In genomic region chr10:61694870-61695670, GRCm38 (mm10) we compare ENCODE assay signal across 8 mouse cellular contexts. TPM values are rescaled to one million over a fixed set of nuclear protein-coding genes. Genes with fewer than 3 reads are reported as not detected.
DNase-seq lines count a peak whose midpoint lies in the region; ATAC-seq and TF ChIP-seq lines count a peak whose summit lies in the region.

Gene Tysnd1 (plus strand): TSS chr10:61695514.

- peak; percentile 82 to 87 for DNase-seq in CD8-positive naive resting alpha-beta T cell, adult 2 months (ENCODE audit: low read depth in 2 of 2, low spot score in 2 of 2)
- peak; percentile 95 for DNase-seq in c-Kit-positive CD71-negative TER-119-negative erythroid progenitor cells, embryonic 14.5 days (ENCODE audit: low read depth)
- peak; percentile 96 for DNase-seq in forebrain, embryonic 10.5 days (ENCODE audit: extremely low spot score, low spot score)
- peak; percentile 99 for DNase-seq in kidney, postnatal 25 days
- peak; percentile 92 to 95 (median 95) for DNase-seq in liver, embryonic 14.5 days (ENCODE audit: low read depth in 3 of 3, low spot score in 3 of 3)
- DNase-seq in neural tube, embryonic 11.5 days (ENCODE audit: low spot score): peak; percentile 94
- peak; percentile 95 for DNase-seq in stomach, postnatal 0 days (ENCODE audit: low spot score)

- H3K9ac ChIP-seq in heart, embryonic 15.5 days: peak within 1 kb of the TSS; percentile 83
- peak within 1 kb of the TSS; percentile 64 for H3K9ac ChIP-seq in liver, embryonic 14.5 days (replicated peaks)
- peak within 1 kb of the TSS; percentile 63 for H3K9ac ChIP-seq in neural tube, embryonic 11.5 days (ENCODE audit: low read length)
- H3K9ac ChIP-seq in stomach, postnatal 0 days (ENCODE audit: low read length): peak within 1 kb of the TSS; percentile 88

- TF ChIP-seq CTCF in liver, embryonic 14.5 days (IDR thresholded peaks at IDR 0.05; ENCODE audit: low read depth): peak; percentile 48
- peak; percentile 64 for TF ChIP-seq CTCF in stomach, postnatal 0 days (IDR thresholded peaks at IDR 0.05; ENCODE audit: low read depth)

- H3K4me3 ChIP-seq in forebrain, embryonic 10.5 days: peak within 1 kb of the TSS; percentile 99
- peak within 1 kb of the TSS; percentile 84 for H3K4me3 ChIP-seq in heart, embryonic 15.5 days
- H3K4me3 ChIP-seq in liver, embryonic 14.5 days (ENCODE audit: insufficient read depth in 1 of 2, low read depth in 2 of 2, low read length in 2 of 2): peak within 1 kb of the TSS; percentile 68 to 87
- peak within 1 kb of the TSS; percentile 85 for H3K4me3 ChIP-seq in neural tube, embryonic 11.5 days (ENCODE audit: low read depth, low read length)
- peak within 1 kb of the TSS; percentile 97 for H3K4me3 ChIP-seq in stomach, postnatal 0 days (ENCODE audit: low read depth, low read length)

- peaks cover 66% of the 10 kb centered on the region for H3K36me3 ChIP-seq in forebrain, embryonic 10.5 days (replicated peaks)
- H3K36me3 ChIP-seq in heart, embryonic 15.5 days: peaks cover 34% of the 10 kb centered on the region
- H3K36me3 ChIP-seq in liver, embryonic 14.5 days (replicated peaks; ENCODE audit: control insufficient read depth, insufficient read depth, low read depth): peaks cover 26% of the 10 kb centered on the region
- peaks cover 13% of the 10 kb centered on the region for H3K36me3 ChIP-seq in neural tube, embryonic 11.5 days (ENCODE audit: control insufficient read depth, insufficient read depth, low read length)
- peaks cover 22% of the 10 kb centered on the region for H3K36me3 ChIP-seq in stomach, postnatal 0 days (ENCODE audit: control insufficient read depth, insufficient read depth, low read length)

- peak; percentile 92 for ATAC-seq in heart, embryonic 15.5 days (replicated peaks; ENCODE audit: insufficient number of reproducible peaks, insufficient read depth, low FRiP score, low read depth)
- ATAC-seq in liver, embryonic 14.5 days (ENCODE audit: insufficient read depth): peak; percentile 95
- peak; percentile 98 for ATAC-seq in neural tube, embryonic 11.5 days (ENCODE audit: insufficient read depth, low FRiP score, low TSS enrichment)
- peak; percentile 95 for ATAC-seq in stomach, postnatal 0 days (ENCODE audit: low FRiP score, low TSS enrichment)

- no peaks in the 10 kb centered on the region for H3K9me3 ChIP-seq in forebrain, embryonic 10.5 days
- H3K9me3 ChIP-seq in heart, embryonic 15.5 days (replicated peaks): no peaks in the 10 kb centered on the region
- no peaks in the 10 kb centered on the region for H3K9me3 ChIP-seq in liver, embryonic 14.5 days (ENCODE audit: control insufficient read depth, low read length)
- no peaks in the 10 kb centered on the region for H3K9me3 ChIP-seq in neural tube, embryonic 11.5 days (ENCODE audit: control insufficient read depth, low read length)
- H3K9me3 ChIP-seq in stomach, postnatal 0 days (ENCODE audit: control insufficient read depth, low read length): no peaks in the 10 kb centered on the region

- H3K4me1 ChIP-seq in forebrain, embryonic 10.5 days: peaks cover 29% of the 10 kb centered on the region
- peaks cover 16% of the 10 kb centered on the region for H3K4me1 ChIP-seq in heart, embryonic 15.5 days (replicated peaks)
- H3K4me1 ChIP-seq in liver, embryonic 14.5 days (replicated peaks; ENCODE audit: control insufficient read depth in 2 of 2, insufficient read depth in 2 of 2, low read length in 1 of 2): peaks cover 3 to 7% of the 10 kb centered on the region in 2 experiments; a peak in 2 of 4 replicates
- peaks cover 11% of the 10 kb centered on the region for H3K4me1 ChIP-seq in neural tube, embryonic 11.5 days (ENCODE audit: control insufficient read depth, insufficient read depth, low read length)
- H3K4me1 ChIP-seq in stomach, postnatal 0 days (replicated peaks; ENCODE audit: control insufficient read depth, insufficient read depth): peaks cover 5% of the 10 kb centered on the region; the same call in 1 of the 2 replicates

- TF ChIP-seq EP300 in liver, embryonic 14.5 days (IDR thresholded peaks at IDR 0.05; ENCODE audit: low read depth): no peak
- no peak for TF ChIP-seq EP300 in stomach, postnatal 0 days (optimal IDR thresholded peaks at IDR 0.05)

- H3K4me2 ChIP-seq in heart, embryonic 15.5 days: peak within 1 kb of the TSS; percentile 100
- peak within 1 kb of the TSS; percentile 98 for H3K4me2 ChIP-seq in liver, embryonic 14.5 days (ENCODE audit: low read depth)
- H3K4me2 ChIP-seq in neural tube, embryonic 11.5 days (ENCODE audit: low read depth): peak within 1 kb of the TSS; percentile 100
- peak within 1 kb of the TSS; percentile 99 for H3K4me2 ChIP-seq in stomach, postnatal 0 days (replicated peaks; ENCODE audit: low read depth)

- under 1% methylated on average over 42 of the region's 42 CpGs for WGBS in forebrain, embryonic 10.5 days
- WGBS in heart, embryonic 15.5 days: under 1% methylated on average over 42 of the region's 42 CpGs
- 1% methylated on average over 42 of the region's 42 CpGs for WGBS in liver, embryonic 14.5 days (ENCODE audit: insufficient replicate concordance)
- 1% methylated on average over 37 of the region's 42 CpGs for WGBS in neural tube, embryonic 11.5 days
- WGBS in stomach, postnatal 0 days: 2% methylated on average over 34 of the region's 42 CpGs

- no peaks in the 10 kb centered on the region for H3K27me3 ChIP-seq in forebrain, embryonic 10.5 days (ENCODE audit: poor library complexity, severe bottlenecking)
- H3K27me3 ChIP-seq in heart, embryonic 15.5 days: no peaks in the 10 kb centered on the region
- no peaks in the 10 kb centered on the region for H3K27me3 ChIP-seq in liver, embryonic 14.5 days (ENCODE audit: control insufficient read depth, insufficient read depth, low read length)
- H3K27me3 ChIP-seq in neural tube, embryonic 11.5 days (ENCODE audit: control insufficient read depth, insufficient read depth, low read length): no peaks in the 10 kb centered on the region
- no peaks in the 10 kb centered on the region for H3K27me3 ChIP-seq in stomach, postnatal 0 days (ENCODE audit: control insufficient read depth, insufficient read depth, low read length)

- H3K27ac ChIP-seq in forebrain, embryonic 10.5 days: peak within 1 kb of the TSS; percentile 85
- peak within 1 kb of the TSS; percentile 60 for H3K27ac ChIP-seq in heart, embryonic 15.5 days
- H3K27ac ChIP-seq in liver, embryonic 14.5 days: peak within 1 kb of the TSS; percentile 47
- no peak within 1 kb of the TSS for H3K27ac ChIP-seq in neural tube, embryonic 11.5 days (ENCODE audit: low read depth, low read length)
- H3K27ac ChIP-seq in stomach, postnatal 0 days (replicated peaks): peak within 1 kb of the TSS; percentile 40

RNA-seq across cellular contexts. Expression of gene Tysnd1, which starts in this region (rescaled TPM):
- 25.5 and 26.3 TPM in 2 replicates for polyA plus RNA-seq in forebrain, embryonic 10.5 days (2016; fragmentation: Nextera tagmentation; extraction: Ambion mirVana)
- polyA plus RNA-seq in heart, embryonic 15.5 days (2015; fragmentation: Nextera tagmentation; extraction: Ambion mirVana): 21.5 and 30.5 TPM in 2 replicates
- 16.2 and 20.9 TPM in 2 replicates for polyA plus RNA-seq in liver, embryonic 14.5 days (2012; rRNA removed)
- polyA plus RNA-seq in liver, embryonic 14.5 days (2014; fragmentation: Nextera tagmentation; extraction: Ambion mirVana): 13.9 and 14.2 TPM in 2 replicates
- 35.5 and 35.7 TPM in 2 replicates for polyA plus RNA-seq in neural tube, embryonic 11.5 days (2014; fragmentation: Nextera tagmentation; extraction: Ambion mirVana)
- 18.5 and 20.9 TPM in 2 replicates for polyA plus RNA-seq in stomach, postnatal 0 days (2015; fragmentation: Nextera tagmentation; extraction: Ambion mirVana)
